Mouse (Mus musculus): ENCODE measurements around the gene Drd4.

DNA sequence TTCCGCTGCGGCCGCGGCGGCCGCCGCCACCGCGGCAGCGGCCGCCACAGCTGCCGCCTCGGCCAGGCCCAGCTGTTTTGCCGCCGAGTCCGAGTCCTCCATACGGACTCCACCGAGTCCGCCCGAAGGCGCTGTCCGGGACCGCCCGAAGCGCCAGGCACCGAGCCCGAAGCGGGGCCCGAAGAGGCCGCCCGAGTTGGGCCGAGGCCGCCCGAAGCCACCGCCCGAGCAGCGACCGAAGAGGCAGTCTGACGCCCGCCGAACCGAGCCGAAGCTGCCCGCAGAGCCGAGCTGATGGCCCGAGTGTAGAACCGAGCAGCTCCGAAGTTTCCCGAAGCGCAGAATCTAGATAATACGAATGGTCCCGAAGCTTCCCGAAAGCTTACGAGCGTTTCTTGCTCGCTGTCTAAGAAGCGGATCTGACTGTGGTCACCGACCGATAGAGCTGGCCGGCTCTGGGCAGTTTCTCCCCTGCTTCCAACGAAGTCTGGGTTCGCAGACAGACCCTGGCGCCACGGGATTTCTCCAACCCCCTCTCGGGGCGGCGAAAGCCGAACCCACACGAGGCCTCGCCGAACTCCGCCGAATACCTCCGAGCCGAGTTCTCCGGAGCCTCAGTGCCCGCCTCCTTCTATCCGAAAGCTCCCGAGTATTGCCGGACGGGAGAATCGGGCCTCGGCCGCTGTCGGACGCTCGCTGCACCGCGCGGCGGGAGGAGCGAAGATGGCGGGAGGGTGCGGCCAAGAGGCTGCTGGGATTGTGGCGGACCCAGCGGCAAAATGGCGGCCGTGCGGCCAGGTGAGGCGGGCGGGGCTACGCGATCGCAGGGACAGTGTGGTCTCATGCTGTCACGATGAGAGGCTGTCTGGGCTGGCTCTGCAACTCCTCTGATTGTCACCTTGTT, 35.9 kb downstream of the Drd4 start, which contains the start of the genes Deaf1 and Tmem80:
- TF ChIP-seq CTCF (conservative IDR thresholded peaks at IDR 0.05; ENCODE audit: insufficient read depth, insufficient read length, low read depth, low read length) (no peak), POLR2A (IDR thresholded peaks at IDR 0.05; ENCODE audit: low read depth, low read length) (peak; percentile 87)

Measured in kidney, adult 2 months (tissue).